Mouse (Mus musculus): Measurements from ENCODE around the gene Sart1. TPM values are rescaled to one million over a fixed set of nuclear protein-coding genes. Genes with fewer than 3 reads are reported as not detected.

Gene Sart1
- polyA plus RNA-seq (2016; fragmentation: Nextera tagmentation; extraction: Ambion mirVana) = 103 and 111 TPM in 2 replicates

DNA sequence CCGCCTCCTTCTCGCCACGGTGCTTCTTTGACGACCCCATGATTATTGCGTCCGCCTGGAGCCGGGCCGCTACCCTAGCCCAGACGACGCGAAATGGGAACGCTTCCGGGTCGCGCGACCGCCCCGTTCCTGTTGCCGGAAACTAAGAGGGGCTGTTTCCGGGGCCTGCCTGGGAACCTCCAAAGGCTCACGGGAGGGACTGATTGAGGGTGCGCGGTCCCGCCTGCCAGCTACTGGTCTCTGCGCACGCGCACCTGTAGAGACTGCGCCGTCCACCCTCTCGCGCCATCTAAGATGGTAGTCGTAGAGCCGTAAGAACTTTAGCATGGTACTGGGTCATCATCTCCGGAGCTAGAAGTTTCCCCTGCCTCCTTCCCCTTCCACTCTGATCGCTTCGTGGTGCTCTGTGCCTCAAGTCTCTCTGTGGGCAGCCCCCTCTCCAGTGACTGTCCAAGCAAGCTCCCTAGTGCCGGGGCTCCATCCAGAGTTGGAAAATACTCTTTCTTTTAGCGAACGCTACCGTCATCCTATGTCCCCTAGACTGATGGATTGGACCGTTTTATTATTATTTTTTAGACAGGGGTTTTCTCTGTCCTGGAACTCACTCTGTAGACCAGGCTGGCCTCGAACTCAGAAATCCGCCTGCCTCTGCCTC, at the start of gene Sart1:
TSS of gene Sart1 (minus strand) at position 116 of the 655 bp plus-strand sequence.
- Histone ChIP-seq H3K27ac (peak within 1 kb of the TSS; percentile 92), H3K9me3 (replicated peaks) (no peaks in the 10 kb centered on the region)
- DNase-seq (ENCODE audit: low spot score) = peak; percentile 96

GRCm38 (mm10) chr19:5433951-5434350, 45.4 kb upstream of the Sart1 start:
- no peak for DNase-seq (ENCODE audit: low spot score)
- peak overlapping the region; percentile 90 for H3K27ac ChIP-seq
- no peaks in the 10 kb centered on the region for H3K27me3 ChIP-seq (ENCODE audit: low read depth, poor library complexity, severe bottlenecking)
- WGBS = 76% methylated on average over 7 of the region's 7 CpGs
- H3K9me3 ChIP-seq (replicated peaks) = no peaks in the 10 kb centered on the region
- peaks cover 25% of the 10 kb centered on the region for H3K4me1 ChIP-seq
- H3K4me3 ChIP-seq = peak overlapping the region; percentile 52
- 0 out of 2 replicates have a peak, but pooled peaks cover 3% of the 10 kb centered on the region for H3K36me3 ChIP-seq

More for the DNA sequence above, at the start of gene Sart1:
- 2% methylated on average over 43 of the region's 43 CpGs for WGBS
- H3K27me3 ChIP-seq (ENCODE audit: low read depth, poor library complexity, severe bottlenecking) = no peaks in the 10 kb centered on the region
- H3K36me3 ChIP-seq = peaks cover 31% of the 10 kb centered on the region
- peak within 1 kb of the TSS; percentile 100 for H3K4me3 ChIP-seq
- H3K4me1 ChIP-seq = peaks cover 36% of the 10 kb centered on the region

GRCm38 (mm10) chr19:5432992-5433852, 44.7 kb upstream of the Sart1 start:
- Histone ChIP-seq H3K9me3 (replicated peaks) (no peaks in the 10 kb centered on the region), H3K27me3 (ENCODE audit: low read depth, poor library complexity, severe bottlenecking) (no peaks in the 10 kb centered on the region), H3K36me3 (peaks cover 9% of the 10 kb centered on the region; the same call in 1 of the 2 replicates), H3K27ac (peak overlapping the region; percentile 90), H3K4me1 (peaks cover 25% of the 10 kb centered on the region), H3K4me3 (peak overlapping the region; percentile 52)
- 16% methylated on average over 16 of the region's 16 CpGs for WGBS
- DNase-seq (ENCODE audit: low spot score) = peak; percentile 67

GRCm38 (mm10) chr19:5431911-5432464, 43.5 kb upstream of the Sart1 start:
- Histone ChIP-seq H3K27ac (no peak overlapping the region), H3K27me3 (ENCODE audit: low read depth, poor library complexity, severe bottlenecking) (no peaks in the 10 kb centered on the region), H3K4me1 (peaks cover 30% of the 10 kb centered on the region), H3K36me3 (peaks cover 18% of the 10 kb centered on the region), H3K9me3 (replicated peaks) (no peaks in the 10 kb centered on the region), H3K4me3 (no peak overlapping the region)
- no peak for DNase-seq (ENCODE audit: low spot score)
- WGBS = 84% methylated on average over 4 of the region's 4 CpGs

- no peak for DNase-seq (ENCODE audit: low spot score)
- 88% methylated on average over 1 of the region's 1 CpGs for WGBS
- no peaks in the 10 kb centered on the region for H3K9me3 ChIP-seq (replicated peaks)
- no peaks in the 10 kb centered on the region for H3K27me3 ChIP-seq (ENCODE audit: low read depth, poor library complexity, severe bottlenecking)
- peaks cover 42% of the 10 kb centered on the region for H3K4me1 ChIP-seq
- no peak overlapping the region for H3K27ac ChIP-seq
- peaks cover 29% of the 10 kb centered on the region for H3K36me3 ChIP-seq
- H3K4me3 ChIP-seq = no peak overlapping the region
Observed at GRCm38 (mm10) chr19:5430408-5430807, 41.9 kb upstream of the Sart1 start.

GRCm38 (mm10) chr19:5429806-5430205, 41.3 kb upstream of the Sart1 start:
- Histone ChIP-seq H3K27me3 (ENCODE audit: low read depth, poor library complexity, severe bottlenecking) (no peaks in the 10 kb centered on the region), H3K27ac (0 out of 2 replicates have a peak overlapping the region, but pooled peaks have one; percentile 14), H3K4me1 (peaks cover 40% of the 10 kb centered on the region), H3K9me3 (replicated peaks) (no peaks in the 10 kb centered on the region), H3K4me3 (no peak overlapping the region), H3K36me3 (peaks cover 29% of the 10 kb centered on the region)
- WGBS = 79% methylated on average over 8 of the region's 8 CpGs
- DNase-seq (ENCODE audit: low spot score) = no peak

GRCm38 (mm10) chr19:5429219-5429618, 40.7 kb upstream of the Sart1 start:
- DNase-seq (ENCODE audit: low spot score) = no peak
- peaks cover 29% of the 10 kb centered on the region for H3K36me3 ChIP-seq
- no peak overlapping the region for H3K27ac ChIP-seq
- no peak overlapping the region for H3K4me3 ChIP-seq
- H3K4me1 ChIP-seq = peaks cover 35% of the 10 kb centered on the region
- no peaks in the 10 kb centered on the region for H3K9me3 ChIP-seq (replicated peaks)
- no peaks in the 10 kb centered on the region for H3K27me3 ChIP-seq (ENCODE audit: low read depth, poor library complexity, severe bottlenecking)
- 87% methylated on average over 4 of the region's 4 CpGs for WGBS

- DNase-seq (ENCODE audit: low spot score) = no peak
- Histone ChIP-seq H3K9me3 (replicated peaks) (no peaks in the 10 kb centered on the region), H3K36me3 (peaks cover 34% of the 10 kb centered on the region), H3K27ac (no peak overlapping the region), H3K4me3 (no peak overlapping the region), H3K4me1 (peaks cover 35% of the 10 kb centered on the region), H3K27me3 (ENCODE audit: low read depth, poor library complexity, severe bottlenecking) (no peaks in the 10 kb centered on the region)
- WGBS = 86% methylated on average over 2 of the region's 2 CpGs
Observed at GRCm38 (mm10) chr19:5428083-5428482, 39.6 kb upstream of the Sart1 start.

GRCm38 (mm10) chr19:5426640-5427290, 38.3 kb upstream of the Sart1 start:
- peak overlapping the region; percentile 56 for H3K27ac ChIP-seq
- H3K27me3 ChIP-seq (ENCODE audit: low read depth, poor library complexity, severe bottlenecking) = no peaks in the 10 kb centered on the region
- peak overlapping the region; percentile 90 for H3K4me3 ChIP-seq
- no peaks in the 10 kb centered on the region for H3K9me3 ChIP-seq (replicated peaks)
- DNase-seq (ENCODE audit: low spot score) = no peak
- 93% methylated on average over 13 of the region's 13 CpGs for WGBS
- peaks cover 47% of the 10 kb centered on the region for H3K36me3 ChIP-seq
- H3K4me1 ChIP-seq = peaks cover 39% of the 10 kb centered on the region

DNA sequence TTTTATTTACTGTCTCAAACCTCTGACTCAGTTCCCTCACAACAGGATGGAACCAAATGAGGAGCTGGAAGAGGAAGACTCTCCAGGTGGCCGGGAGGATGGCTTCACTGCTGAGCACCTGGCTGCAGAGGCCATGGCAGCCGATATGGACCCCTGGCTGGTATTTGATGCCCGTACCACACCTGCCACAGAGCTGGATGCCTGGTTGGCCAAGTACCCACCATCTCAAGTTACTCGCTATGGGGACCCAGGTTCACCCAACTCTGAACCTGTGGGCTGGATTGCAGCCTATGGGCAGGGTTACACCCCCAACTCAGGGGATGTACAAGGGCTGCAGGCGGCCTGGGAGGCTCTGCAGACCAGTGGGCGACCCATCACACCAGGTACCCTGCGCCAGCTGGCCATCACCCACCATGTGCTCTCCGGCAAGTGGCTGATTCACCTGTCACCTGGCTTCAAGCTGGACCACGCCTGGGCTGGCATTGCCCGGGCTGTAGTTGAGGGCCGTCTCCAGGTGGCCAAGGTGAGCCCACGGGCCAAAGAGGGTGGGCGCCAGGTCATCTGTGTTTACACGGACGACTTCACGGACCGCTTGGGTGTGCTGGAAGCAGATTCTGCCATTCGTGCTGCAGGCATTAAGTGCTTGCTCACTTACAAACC, 37.5 kb upstream of the Sart1 start:
- H3K27ac ChIP-seq = peak overlapping the region; percentile 97
- peak overlapping the region; percentile 90 for H3K4me3 ChIP-seq
- H3K27me3 ChIP-seq (ENCODE audit: low read depth, poor library complexity, severe bottlenecking) = no peaks in the 10 kb centered on the region
- no peak for DNase-seq (ENCODE audit: low spot score)
- peaks cover 39% of the 10 kb centered on the region for H3K4me1 ChIP-seq
- H3K9me3 ChIP-seq (replicated peaks) = no peaks in the 10 kb centered on the region
- H3K36me3 ChIP-seq = peaks cover 54% of the 10 kb centered on the region
- WGBS = 92% methylated on average over 18 of the region's 18 CpGs

DNA sequence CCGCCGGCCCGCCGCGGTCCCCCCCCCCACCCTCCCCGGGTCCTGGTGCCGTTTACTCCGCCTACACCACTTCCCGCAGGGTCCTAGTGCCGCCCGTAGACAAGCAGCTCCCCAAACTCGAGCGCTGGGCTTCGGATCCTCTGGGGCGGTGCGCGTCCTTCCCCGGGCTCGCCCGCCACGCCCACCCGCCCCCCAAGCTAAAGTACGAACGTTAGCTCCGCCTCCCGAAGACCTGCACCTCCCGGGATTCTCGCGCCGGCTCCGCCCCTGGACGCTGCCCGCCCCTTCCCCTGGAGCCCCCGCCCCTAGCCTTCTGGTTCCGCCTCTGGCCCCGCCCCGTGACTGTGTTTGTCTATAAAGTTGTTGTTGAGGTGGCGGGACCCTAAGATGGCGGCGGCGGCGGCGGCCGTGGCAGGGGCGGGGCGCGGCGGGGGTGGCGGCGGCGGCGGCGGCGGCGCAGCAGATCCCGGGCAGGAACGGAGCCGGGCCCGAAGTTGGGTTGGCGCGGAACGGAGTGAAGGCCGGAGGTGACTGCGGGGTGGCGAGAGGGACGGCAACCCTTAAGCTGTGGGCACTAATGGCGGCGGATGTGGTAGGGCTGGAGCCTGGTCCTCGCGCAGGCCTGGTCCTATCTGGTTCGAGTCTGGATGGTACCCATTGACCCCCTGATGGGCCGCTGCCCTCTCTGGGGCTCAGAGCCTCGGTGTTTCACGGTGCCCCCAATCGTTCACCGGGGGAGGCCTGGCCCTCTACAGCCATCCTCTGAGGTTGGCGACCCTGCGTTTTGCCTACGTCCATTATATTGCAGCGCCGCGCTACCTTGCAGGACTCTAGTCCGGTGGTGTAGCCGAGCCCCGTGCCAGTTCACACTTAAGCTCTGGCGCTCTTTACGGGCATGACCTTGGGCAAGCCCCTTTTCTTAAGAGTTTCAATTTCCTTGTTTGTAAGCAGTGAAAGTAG, 36.6 kb upstream of the Sart1 start, which contains the start of the genes Drap1 and AI837181:
TSS of gene Drap1 (minus strand) at position 198 of the 960 bp plus-strand sequence.
TSS of gene AI837181 (plus strand) at position 363 of the 960 bp plus-strand sequence.
- peak within 1 kb of the TSS; percentile 90 for H3K4me3 ChIP-seq
- WGBS = under 1% methylated on average over 86 of the region's 87 CpGs
- peaks cover 64% of the 10 kb centered on the region for H3K36me3 ChIP-seq

More for the DNA sequence above, 36.6 kb upstream of the Sart1 start, which contains the start of the genes Drap1 and AI837181:
- no peaks in the 10 kb centered on the region for H3K9me3 ChIP-seq (replicated peaks)
- peak; percentile 99 for DNase-seq (ENCODE audit: low spot score)
- peaks cover 39% of the 10 kb centered on the region for H3K4me1 ChIP-seq
- H3K27me3 ChIP-seq (ENCODE audit: low read depth, poor library complexity, severe bottlenecking) = no peaks in the 10 kb centered on the region
- H3K27ac ChIP-seq = peak within 1 kb of the TSS; percentile 97
